Mouse (Mus musculus): ENCODE results near the gene Flad1.

Flad1 gene

GRCm38 (mm10) chr3:89411490-89412393, at the start of gene Flad1:
Gene Flad1 (minus strand): TSS chr3:89411870.
- DNase-seq (ENCODE audit: low read depth, low spot score), result peak; percentile 98

GRCm38 (mm10) chr3:89458965-89459807, 47.5 kb upstream of the Flad1 start:
- DNase-seq (ENCODE audit: low read depth, low spot score), result peak; percentile 98

GRCm38 (mm10) chr3:89458372-89458964, 46.8 kb upstream of the Flad1 start:
- DNase-seq (ENCODE audit: low read depth, low spot score), result no peak

- DNase-seq (ENCODE audit: low read depth, low spot score), result peak; percentile 92
These were observed 45.3 kb upstream of the Flad1 start for GRCm38 (mm10) chr3:89456726-89457665.

GRCm38 (mm10) chr3:89455786-89456285, 44.2 kb upstream of the Flad1 start:
- DNase-seq (ENCODE audit: low read depth, low spot score), result no peak

- no peak for DNase-seq (ENCODE audit: low read depth, low spot score)
These were observed 42.9 kb upstream of the Flad1 start, which contains the start of gene Pmvk for GRCm38 (mm10) chr3:89454401-89455177. Gene Pmvk (plus strand): TSS chr3:89454541.

- no peak for DNase-seq (ENCODE audit: low read depth, low spot score)
These were observed 40.2 kb upstream of the Flad1 start for GRCm38 (mm10) chr3:89451916-89452315.

GRCm38 (mm10) chr3:89449541-89449940, 37.9 kb upstream of the Flad1 start:
- DNase-seq (ENCODE audit: low read depth, low spot score), result peak; percentile 86

GRCm38 (mm10) chr3:89448720-89449537, 37.3 kb upstream of the Flad1 start:
- peak; percentile 53 for DNase-seq (ENCODE audit: low read depth, low spot score)

GRCm38 (mm10) chr3:89440691-89441090, 29.0 kb upstream of the Flad1 start:
- DNase-seq (ENCODE audit: low read depth, low spot score), result no peak

GRCm38 (mm10) chr3:89437269-89437668, 25.6 kb upstream of the Flad1 start:
- DNase-seq (ENCODE audit: low read depth, low spot score), result peak; percentile 77

GRCm38 (mm10) chr3:89436176-89437113, 24.8 kb upstream of the Flad1 start, which contains the start of gene Pbxip1:
Gene Pbxip1 (plus strand): TSS chr3:89436706.
- peak; percentile 85 for DNase-seq (ENCODE audit: low read depth, low spot score)

GRCm38 (mm10) chr3:89435041-89435440, 23.4 kb upstream of the Flad1 start:
- no peak for DNase-seq (ENCODE audit: low read depth, low spot score)

GRCm38 (mm10) chr3:89434532-89434931, 22.9 kb upstream of the Flad1 start:
- DNase-seq (ENCODE audit: low read depth, low spot score), result no peak

GRCm38 (mm10) chr3:89432606-89433005, 20.9 kb upstream of the Flad1 start:
- no peak for DNase-seq (ENCODE audit: low read depth, low spot score)

- DNase-seq (ENCODE audit: low read depth, low spot score), result peak; percentile 96
These were observed 18.8 kb upstream of the Flad1 start, which contains the start of gene Pygo2 for GRCm38 (mm10) chr3:89430171-89431159. Gene Pygo2 (plus strand): TSS chr3:89430214.

All from CD4-positive, CD25-positive, alpha-beta regulatory T cell, adult 2 months (primary cell).